Mouse (Mus musculus) CD8-positive naive resting alpha-beta T cell, adult 57 days (primary cell): ENCODE data around the gene Mgat4c. TPM values are rescaled to one million over a fixed set of nuclear protein-coding genes. Genes with fewer than 3 reads are reported as not detected.

Experiments used
- total RNA-seq: library from RNA; stranded (reverse); gene quantifications from one replicate; pipeline ENCODE4 v1.2.4, GENCODE M21; 2023

Gene Mgat4c
- total RNA-seq: not detected

GRCm38 (mm10) chr10:101681437-101681912 is at the start of gene Mgat4c:
TSS of gene Mgat4c (plus strand) at chr10:101681487.

